Mouse (Mus musculus) layer of hippocampus, adult 9-10 months (tissue): ENCODE measurements around the gene Rbpj.
A peak's percentile ranks its signal among the peaks of the same experiment; 100 is the strongest.

ENCODE experiments used
- DNase-seq: peaks from one replicate; pipeline ENCODE4 v3.0.0; 2022; ENCODE audit warnings: low spot score

Gene Rbpj

GRCm38 (mm10) chr5:53551910-53552309, 86.0 kb downstream of the Rbpj start:
- no peak for DNase-seq

- DNase-seq, result no peak
Measured at GRCm38 (mm10) chr5:53553281-53553680, 87.3 kb downstream of the Rbpj start.

GRCm38 (mm10) chr5:53554180-53554579, 88.2 kb downstream of the Rbpj start:
- DNase-seq, result no peak

- DNase-seq, result no peak
Measured at GRCm38 (mm10) chr5:53554926-53555325, 89.0 kb downstream of the Rbpj start.

GRCm38 (mm10) chr5:53555474-53555873, 89.5 kb downstream of the Rbpj start:
- DNase-seq, result no peak

GRCm38 (mm10) chr5:53555929-53556328, 90.0 kb downstream of the Rbpj start:
- no peak for DNase-seq

- DNase-seq, result no peak
Measured at GRCm38 (mm10) chr5:53557544-53558260, 91.8 kb downstream of the Rbpj start.

GRCm38 (mm10) chr5:53561160-53561559, 95.2 kb downstream of the Rbpj start:
- no peak for DNase-seq

GRCm38 (mm10) chr5:53564309-53564708, 98.4 kb downstream of the Rbpj start:
- DNase-seq, result no peak

GRCm38 (mm10) chr5:53565213-53565794, 99.4 kb downstream of the Rbpj start:
- DNase-seq, result no peak

- no peak for DNase-seq
Measured at GRCm38 (mm10) chr5:53566485-53567083, 100.6 kb downstream of the Rbpj start.

- DNase-seq, result no peak
Measured at GRCm38 (mm10) chr5:53572496-53572895, 106.5 kb downstream of the Rbpj start.

GRCm38 (mm10) chr5:53574883-53575442, 109.0 kb downstream of the Rbpj start:
- no peak for DNase-seq

GRCm38 (mm10) chr5:53577272-53577889, 111.4 kb downstream of the Rbpj start:
- DNase-seq, result no peak

- no peak for DNase-seq
Measured at GRCm38 (mm10) chr5:53584069-53584767, 118.3 kb downstream of the Rbpj start.

GRCm38 (mm10) chr5:53588421-53589171, 122.6 kb downstream of the Rbpj start:
- DNase-seq, result peak; percentile 30

- DNase-seq, result peak; percentile 72
Measured at GRCm38 (mm10) chr5:53589172-53589960, 123.4 kb downstream of the Rbpj start.

- peak; percentile 98 for DNase-seq
Measured at GRCm38 (mm10) chr5:53590179-53590765, 124.3 kb downstream of the Rbpj start.

GRCm38 (mm10) chr5:53590875-53591682, 125.1 kb downstream of the Rbpj start:
- no peak for DNase-seq
